Mouse (Mus musculus) CD8-positive naive resting alpha-beta T cell, adult 2 months (primary cell): ENCODE data around the gene Taf3.

Experiments used
- DNase-seq, 2 experiments: peaks; one replicate each; pipeline ENCODE4 v3.0.0; 2022; ENCODE audit warnings: low read depth in 2 of 2, low spot score in 2 of 2

The Taf3 gene

GRCm38 (mm10) chr2:9962871-9963270 is 85.5 kb downstream of the Taf3 start:
- no peak for DNase-seq

- DNase-seq = no peak
Measured at GRCm38 (mm10) chr2:9961708-9962107, 86.7 kb downstream of the Taf3 start.

GRCm38 (mm10) chr2:9958011-9958410 is 90.4 kb downstream of the Taf3 start:
- no peak for DNase-seq

GRCm38 (mm10) chr2:9956546-9956945 is 91.8 kb downstream of the Taf3 start:
- no peak for DNase-seq

- DNase-seq = no peak
Measured at GRCm38 (mm10) chr2:9955576-9956535, 92.5 kb downstream of the Taf3 start.

- no peak for DNase-seq
Measured at GRCm38 (mm10) chr2:9946739-9947138, 101.7 kb downstream of the Taf3 start.

- DNase-seq = no peak
Measured at GRCm38 (mm10) chr2:9945611-9946010, 102.8 kb downstream of the Taf3 start.

- DNase-seq = no peak
Measured at GRCm38 (mm10) chr2:9943011-9943410, 105.4 kb downstream of the Taf3 start.

GRCm38 (mm10) chr2:9939250-9939649 is 109.1 kb downstream of the Taf3 start:
- no peak for DNase-seq

GRCm38 (mm10) chr2:9935965-9936364 is 112.4 kb downstream of the Taf3 start:
- DNase-seq = no peak

GRCm38 (mm10) chr2:9926905-9927283 is 121.5 kb downstream of the Taf3 start:
- DNase-seq = no peak

- DNase-seq = no peak
Measured at GRCm38 (mm10) chr2:9926194-9926904, 122.0 kb downstream of the Taf3 start.

- no peak for DNase-seq
Measured at GRCm38 (mm10) chr2:9918691-9919471, 129.5 kb downstream of the Taf3 start.

GRCm38 (mm10) chr2:9917602-9918001 is 130.8 kb downstream of the Taf3 start:
- DNase-seq = no peak

- no peak for DNase-seq
Measured at GRCm38 (mm10) chr2:9905995-9906394, 142.4 kb downstream of the Taf3 start.

GRCm38 (mm10) chr2:9903854-9904560 is 144.4 kb downstream of the Taf3 start:
- DNase-seq = no peak

GRCm38 (mm10) chr2:9897846-9898245 is 150.6 kb downstream of the Taf3 start:
- no peak for DNase-seq

- no peak for DNase-seq
Measured at GRCm38 (mm10) chr2:9896097-9896770, 152.2 kb downstream of the Taf3 start.

- no peak for DNase-seq
Measured at GRCm38 (mm10) chr2:9894836-9895593, 153.4 kb downstream of the Taf3 start.
